Mouse (Mus musculus): ENCODE data around the gene Ppa1. TPM values are rescaled to one million over a fixed set of nuclear protein-coding genes. Genes with fewer than 3 reads are reported as not detected.
A peak's percentile ranks its signal among the peaks of the same experiment; 100 is the strongest.

The Ppa1 gene
- total and polyA plus RNA-seq, 3 experiments: 178 to 337 (median 249) TPM

DNA sequence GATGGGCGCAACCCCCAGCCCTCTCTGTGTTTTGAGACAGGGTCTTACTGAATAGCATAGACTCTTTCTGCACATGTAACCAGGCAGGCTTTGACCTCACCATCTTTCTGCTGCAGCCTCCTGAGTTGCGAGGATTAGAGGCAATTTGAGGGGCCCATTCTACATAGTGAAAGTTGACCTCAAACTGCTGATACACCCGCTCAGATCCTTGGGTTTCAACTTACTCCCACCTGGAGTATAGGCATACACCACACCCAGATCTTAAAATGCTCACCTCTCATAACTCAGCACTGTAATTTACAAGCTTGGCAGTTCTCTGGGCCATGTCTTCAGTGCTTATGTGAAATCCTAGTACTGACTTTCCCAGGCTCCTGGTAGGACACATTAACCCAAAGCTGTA is 6.8 kb downstream of the Ppa1 start:
- Histone ChIP-seq H3K36me3 (replicated peaks in 1 of 2; ENCODE audit: control insufficient read depth in 1 of 2, insufficient read depth in 1 of 2, low read length in 1 of 2) (peaks cover 22 to 72% of the 10 kb centered on the region in 2 experiments), H3K79me2 (replicated peaks; ENCODE audit: control insufficient read depth, extremely low read depth, insufficient read depth, poor library complexity, severe bottlenecking) (peaks cover 4% of the 10 kb centered on the region), H3K4me2 (ENCODE audit: insufficient read depth, low read depth, poor library complexity, severe bottlenecking) (no peak overlapping the region), H3K9ac (ENCODE audit: insufficient read depth, low read depth) (no peak overlapping the region), H3K27me3 (replicated peaks) (no peaks in the 10 kb centered on the region), H3K4me3 (replicated peaks in 1 of 3; ENCODE audit: low read depth in 2 of 3, low read length in 2 of 3, poor library complexity in 1 of 3) (no peak overlapping the region), H3K4me1 (ENCODE audit: control insufficient read depth in 1 of 2, insufficient read depth in 2 of 2) (peaks cover 0 to 9% of the 10 kb centered on the region in 2 experiments; a peak in 3 of 4 replicates), H3K27ac (ENCODE audit: insufficient read depth, low read depth) (no peak overlapping the region), H3K9me3 (replicated peaks; ENCODE audit: low read length) (no peaks in the 10 kb centered on the region)
- in situ Hi-C loops (cut with MboI; ENCODE audit: low pct_ligation_motif_present, low pct_unique_long_range_greater_than_20kb, low sequenced_read_pairs): loop anchor here (5.0 to 25.0 kb wide), 2 partner anchors 178 to 318 kb away; partner anchors contain the start of gene Lrrc20
- no peak for DNase-seq (ENCODE audit: extremely low read depth)
- dilution Hi-C loops (cut with MboI; ENCODE audit: extremely low pct_ligation_motif_present, extremely low pct_unique_long_range_greater_than_20kb, low sequenced_read_pairs): no loop called here
- TF ChIP-seq KAT2A (IDR thresholded peaks at IDR 0.05; ENCODE audit: insufficient replicate concordance, low read length) (no peak), TCF12 (IDR thresholded peaks at IDR 0.05; ENCODE audit: low read depth, low read length) (no peak), MAX (IDR thresholded peaks at IDR 0.05; ENCODE audit: low read length) (no peak), EP300 (IDR thresholded peaks at IDR 0.05; ENCODE audit: low read length) (no peak), MEF2A (IDR thresholded peaks at IDR 0.05; ENCODE audit: borderline replicate concordance, low read depth, low read length) (no peak), MAFK (IDR thresholded peaks at IDR 0.05; ENCODE audit: insufficient replicate concordance, low read length) (no peak), RCOR1 (conservative IDR thresholded peaks at IDR 0.05; ENCODE audit: low read depth, low read length) (no peak), RAD21 (IDR thresholded peaks at IDR 0.05; ENCODE audit: low read depth, low read length) (no peak), POLR2AphosphoS2 (IDR thresholded peaks at IDR 0.05; ENCODE audit: low read depth, low read length) (no peak), GABPA (IDR thresholded peaks at IDR 0.05; ENCODE audit: insufficient replicate concordance, low read depth, low read length) (no peak), CHD1 (IDR thresholded peaks at IDR 0.05; ENCODE audit: low read depth, low read length) (no peak), MYC (IDR thresholded peaks at IDR 0.05; ENCODE audit: low read depth, low read length) (no peak), ZNF384 (IDR thresholded peaks at IDR 0.05; ENCODE audit: low read depth, low read length) (no peak), NRF1 (IDR thresholded peaks at IDR 0.05; ENCODE audit: low read depth, low read length) (no peak)

DNA sequence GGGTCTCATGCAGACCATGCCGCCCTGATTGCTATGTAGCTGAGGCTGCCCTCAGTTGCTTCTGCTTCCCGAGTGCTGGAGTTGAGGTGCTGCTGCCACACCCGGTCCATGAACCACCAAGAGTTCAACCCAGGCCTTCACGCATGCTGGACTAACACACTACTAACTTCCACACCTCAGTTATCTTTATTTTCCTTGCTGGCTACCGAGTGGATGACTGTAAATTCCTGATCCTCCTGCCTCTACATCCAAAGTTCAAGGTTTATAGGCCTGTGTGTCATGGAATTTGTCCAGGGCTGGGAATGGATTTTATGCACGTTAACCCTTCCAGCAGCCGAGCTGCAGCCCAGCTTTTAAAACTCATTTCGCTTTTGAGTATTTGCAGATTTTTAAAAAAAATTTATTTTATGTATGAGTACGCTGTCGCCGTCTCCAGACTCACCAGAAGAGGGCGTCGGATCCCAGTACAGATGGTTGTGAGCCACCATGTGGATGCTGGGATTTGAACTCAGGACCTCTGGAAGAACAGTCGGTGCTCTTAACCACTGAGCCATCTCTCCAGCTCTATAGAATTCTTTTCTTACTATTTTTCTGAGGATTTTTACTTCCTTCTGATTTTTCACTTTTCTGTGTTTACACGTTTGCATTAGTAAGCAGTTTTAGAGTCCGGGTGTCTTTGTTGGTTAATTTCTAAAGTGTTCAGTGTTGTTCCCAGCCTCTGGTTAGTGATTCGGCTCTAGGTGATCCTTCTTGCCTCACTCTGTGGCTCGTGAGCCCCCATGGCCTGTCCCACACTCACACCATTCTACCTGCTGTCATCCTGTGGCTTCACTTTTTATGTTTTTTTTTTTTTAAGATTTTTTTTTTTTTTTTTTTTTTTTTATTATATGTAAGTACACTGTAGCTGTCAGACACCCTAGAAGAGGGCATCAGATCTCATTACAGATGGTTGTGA is 8.9 kb downstream of the Ppa1 start:
- H3K36me3 ChIP-seq (replicated peaks in 1 of 2; ENCODE audit: control insufficient read depth in 1 of 2, insufficient read depth in 1 of 2, low read length in 1 of 2): peaks cover 38 to 76% of the 10 kb centered on the region in 2 experiments
- in situ Hi-C loops (cut with MboI; ENCODE audit: low pct_ligation_motif_present, low pct_unique_long_range_greater_than_20kb, low sequenced_read_pairs): loop anchor here (5.0 to 25.0 kb wide), 2 partner anchors 180 to 320 kb away; partner anchors contain the start of gene Lrrc20
- H3K4me3 ChIP-seq (replicated peaks in 1 of 3; ENCODE audit: low read depth in 2 of 3, low read length in 2 of 3, poor library complexity in 1 of 3): no peak overlapping the region

More for the DNA sequence above, 8.9 kb downstream of the Ppa1 start:
- Histone ChIP-seq H3K9me3 (replicated peaks; ENCODE audit: low read length) (no peaks in the 10 kb centered on the region), H3K79me2 (replicated peaks; ENCODE audit: control insufficient read depth, extremely low read depth, insufficient read depth, poor library complexity, severe bottlenecking) (no peaks in the 10 kb centered on the region; the same call in none of the 2 replicates), H3K9ac (ENCODE audit: insufficient read depth, low read depth) (no peak overlapping the region), H3K27ac (ENCODE audit: insufficient read depth, low read depth) (no peak overlapping the region), H3K4me1 (ENCODE audit: control insufficient read depth in 1 of 2, insufficient read depth in 2 of 2) (no peaks in the 10 kb centered on the region), H3K27me3 (replicated peaks) (no peaks in the 10 kb centered on the region), H3K4me2 (ENCODE audit: insufficient read depth, low read depth, poor library complexity, severe bottlenecking) (no peak overlapping the region)
- no peak for DNase-seq (ENCODE audit: extremely low read depth)
- TF ChIP-seq TCF12 (IDR thresholded peaks at IDR 0.05; ENCODE audit: low read depth, low read length) (no peak), CTCF (conservative IDR thresholded peaks at IDR 0.05 in 1 of 2, IDR thresholded peaks at IDR 0.05 in 1 of 2; ENCODE audit: low read depth in 2 of 2, low read length in 2 of 2) (0 out of 4 replicates have a peak, but pooled peaks of 1 of the 2 experiments have one; percentile 18), RCOR1 (conservative IDR thresholded peaks at IDR 0.05; ENCODE audit: low read depth, low read length) (no peak)
- dilution Hi-C loops (cut with MboI; ENCODE audit: extremely low pct_ligation_motif_present, extremely low pct_unique_long_range_greater_than_20kb, low sequenced_read_pairs): no loop called here

Measured in CH12.LX (cell line).